Mouse (Mus musculus) intestine, embryonic 16.5 days (tissue): ENCODE data around the gene Tex46. TPM values are rescaled to one million over a fixed set of nuclear protein-coding genes. Genes with fewer than 3 reads are reported as not detected.
A peak's percentile ranks its signal among the peaks of the same experiment; 100 is the strongest.

Experiments used
- ATAC-seq: fragments of 200-750 bp; cut with Nextera tagmentation; 2 replicates; pipeline ENCODE4 v1.8.0; 2017; ENCODE audit warnings: moderate TSS enrichment, moderate library complexity
- H3K27ac ChIP-seq: fragments of 300-500 bp; sonication (generic); 2 replicates; pipeline ENCODE4 v1.5.1; 2014; ENCODE audit warnings: mild to moderate bottlenecking, low read length
- H3K27me3 ChIP-seq: fragments of 300-500 bp; sonication (generic); replicated peaks from 2 replicates; pipeline ENCODE4 v1.6.1; 2014; ENCODE audit warnings: low read length, control low read depth, mixed read lengths; ENCODE audit not compliant: control insufficient read depth, insufficient read depth
- H3K36me3 ChIP-seq: fragments of 300-500 bp; sonication (generic); 2 replicates; pipeline ENCODE4 v1.6.1; 2014; ENCODE audit warnings: low read length, control low read depth; ENCODE audit not compliant: control insufficient read depth, insufficient read depth
- H3K4me1 ChIP-seq: fragments of 300-500 bp; sonication (generic); 2 replicates; pipeline ENCODE4 v1.6.1; 2014; ENCODE audit warnings: low read length, control low read depth, mixed read lengths; ENCODE audit not compliant: control insufficient read depth, insufficient read depth
- H3K4me2 ChIP-seq: fragments of 300-500 bp; sonication (generic); 2 replicates; pipeline ENCODE4 v1.6.1; 2014; ENCODE audit warnings: low read depth, low read length, control low read depth
- H3K4me3 ChIP-seq: fragments of 300-500 bp; sonication (generic); 2 replicates; pipeline ENCODE4 v1.5.1; 2014; ENCODE audit warnings: mild to moderate bottlenecking, low read length
- H3K9ac ChIP-seq: fragments of 300-500 bp; sonication (generic); 2 replicates; pipeline ENCODE4 v1.6.1; 2014; ENCODE audit warnings: low read depth, low read length
- H3K9me3 ChIP-seq: fragments of 300-500 bp; sonication (generic); 2 replicates; pipeline ENCODE4 v1.6.1; 2016; ENCODE audit warnings: low read length, control low read depth; ENCODE audit not compliant: control insufficient read depth
- WGBS: fragments of 180-500 bp; shearing (Covaris S2); extraction: QIAGEN DNeasy Blood & Tissue Kit; methylation state at CpG from one replicate; pipeline ENCODE4 v1.1.7; 2014; 5-methylcytosine and 5-hydroxymethylcytosine counted together
- polyA plus RNA-seq: library from polyadenylated mRNA; unstranded; fragments of >200 nt; fragmentation: Nextera tagmentation; extraction: Ambion mirVana; gene quantifications from 2 replicates; pipeline ENCODE4 v1.2.1, GENCODE M21; 2015

Tex46 gene
- polyA plus RNA-seq, 1 experiment from 2014 or later: not detected

DNA sequence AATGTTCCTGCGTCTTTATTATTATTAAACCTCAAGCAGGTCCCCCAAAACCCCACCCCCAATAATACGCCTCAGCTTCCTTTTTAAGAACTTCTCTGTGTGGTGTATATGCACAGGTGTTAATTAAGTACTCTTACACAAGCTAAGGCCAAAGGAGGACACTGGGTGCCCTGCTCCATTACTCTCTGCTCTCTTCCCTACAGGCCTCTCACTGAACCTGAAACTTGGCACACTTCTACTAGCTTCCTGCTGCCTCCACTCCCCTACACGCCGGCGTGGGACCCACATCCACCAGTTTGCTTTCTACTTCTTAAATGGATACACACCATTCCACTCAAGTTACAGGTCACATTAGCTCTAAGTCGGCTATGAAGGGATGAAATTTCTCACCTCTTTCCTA is 15.0 kb upstream of the Tex46 start:
- H3K9ac ChIP-seq: no peak overlapping the region
- H3K27ac ChIP-seq: no peak overlapping the region
- no peak for ATAC-seq
- H3K27me3 ChIP-seq: no peaks in the 10 kb centered on the region
- 0 out of 2 replicates have a peak, but pooled peaks cover 2% of the 10 kb centered on the region for H3K36me3 ChIP-seq
- peaks cover 2% of the 10 kb centered on the region; the same call in 1 of the 2 replicates for H3K4me1 ChIP-seq
- 76% methylated on average over 6 of the region's 6 CpGs for WGBS
- H3K4me2 ChIP-seq: no peak overlapping the region
- H3K4me3 ChIP-seq: no peak overlapping the region
- no peaks in the 10 kb centered on the region for H3K9me3 ChIP-seq

DNA sequence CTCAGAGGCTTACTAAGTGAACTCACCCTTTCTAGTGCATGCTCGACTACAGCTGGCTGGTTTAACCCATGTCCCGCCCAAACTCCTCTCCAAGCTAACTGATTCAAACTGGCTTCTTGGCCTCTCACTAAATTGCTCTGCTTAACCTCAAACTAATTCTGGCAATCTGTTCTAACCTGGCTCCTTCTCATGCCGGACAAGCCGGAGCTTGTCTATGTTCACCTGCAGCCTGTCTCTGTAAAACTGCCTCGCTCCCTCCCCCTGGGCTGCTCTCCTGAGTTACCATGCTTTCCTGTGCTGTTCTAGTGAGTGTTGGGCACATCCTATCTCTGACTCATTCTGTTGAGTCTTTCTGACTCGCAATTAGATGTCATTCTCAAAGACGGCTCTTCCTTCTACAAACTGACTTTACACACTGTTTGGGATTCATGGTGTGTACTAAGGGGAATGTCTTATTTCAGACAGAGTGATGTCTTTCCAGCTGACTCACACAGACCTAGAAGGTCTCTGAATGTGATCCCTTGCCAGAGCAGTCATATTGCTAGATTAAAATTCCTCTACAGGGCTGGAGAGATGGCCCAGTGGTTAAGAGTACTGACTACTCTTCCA is 11.9 kb upstream of the Tex46 start:
- peaks cover 12% of the 10 kb centered on the region; the same call in 1 of the 2 replicates for H3K4me1 ChIP-seq
- 79% methylated on average over 7 of the region's 7 CpGs for WGBS

DNA sequence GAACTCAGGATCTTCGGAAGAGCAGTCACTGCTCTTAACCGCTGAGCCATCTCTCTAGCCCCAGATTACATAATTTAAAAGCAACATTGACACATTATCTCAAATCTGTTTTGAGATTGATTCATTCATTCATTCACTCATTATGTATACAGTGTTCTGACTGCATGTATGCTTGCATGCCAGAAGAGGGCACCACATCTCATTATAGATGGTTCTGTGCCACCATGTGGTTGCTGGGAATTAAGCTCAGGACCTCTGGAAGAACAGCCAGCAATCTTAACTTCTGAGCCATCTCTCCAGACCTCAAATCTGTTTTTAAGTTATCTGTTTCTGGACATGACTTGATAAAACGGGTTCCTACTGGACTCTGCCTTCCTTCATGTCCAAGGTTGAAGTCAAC is 10.4 kb upstream of the Tex46 start:
- H3K9ac ChIP-seq: no peak overlapping the region
- no peak overlapping the region for H3K4me2 ChIP-seq
- H3K36me3 ChIP-seq: no peaks in the 10 kb centered on the region
- 96% methylated on average over 3 of the region's 3 CpGs for WGBS
- H3K27ac ChIP-seq: no peak overlapping the region
- no peaks in the 10 kb centered on the region for H3K27me3 ChIP-seq
- H3K9me3 ChIP-seq: no peaks in the 10 kb centered on the region
- peaks cover 12% of the 10 kb centered on the region; the same call in 1 of the 2 replicates for H3K4me1 ChIP-seq
- no peak overlapping the region for H3K4me3 ChIP-seq
- ATAC-seq: no peak

More for the DNA sequence above, 11.9 kb upstream of the Tex46 start:
- H3K9ac ChIP-seq: no peak overlapping the region
- no peak overlapping the region for H3K4me3 ChIP-seq
- no peak overlapping the region for H3K4me2 ChIP-seq
- no peaks in the 10 kb centered on the region for H3K36me3 ChIP-seq
- no peaks in the 10 kb centered on the region for H3K27me3 ChIP-seq
- no peaks in the 10 kb centered on the region for H3K9me3 ChIP-seq
- no peak overlapping the region for H3K27ac ChIP-seq
- no peak for ATAC-seq

DNA sequence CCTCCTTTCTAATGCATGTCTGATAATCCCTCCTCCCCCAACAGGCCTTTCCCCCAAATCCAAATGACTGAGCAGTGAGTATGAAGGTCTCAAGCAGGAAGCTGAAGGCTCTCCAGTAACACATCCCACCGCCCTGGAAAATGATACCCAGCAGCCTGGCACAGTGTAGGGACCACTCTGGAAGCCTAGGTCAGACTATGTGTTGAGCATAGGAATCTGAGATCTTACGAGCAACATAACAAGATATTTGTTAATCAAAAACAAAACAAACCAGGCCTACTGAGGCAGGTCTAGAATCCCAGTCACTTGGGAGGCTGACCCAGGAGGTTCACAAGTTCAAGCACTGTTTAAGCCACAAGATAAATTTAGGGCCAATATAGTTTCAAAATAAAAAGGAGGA is 9.7 kb upstream of the Tex46 start:
- Histone ChIP-seq H3K9me3 (no peaks in the 10 kb centered on the region), H3K4me3 (peak overlapping the region; percentile 93), H3K27me3 (no peaks in the 10 kb centered on the region), H3K4me2 (peak overlapping the region; percentile 68), H3K27ac (no peak overlapping the region), H3K4me1 (peaks cover 12% of the 10 kb centered on the region; the same call in 1 of the 2 replicates), H3K9ac (no peak overlapping the region), H3K36me3 (no peaks in the 10 kb centered on the region)
- no peak for ATAC-seq
- 83% methylated on average over 2 of the region's 2 CpGs for WGBS

DNA sequence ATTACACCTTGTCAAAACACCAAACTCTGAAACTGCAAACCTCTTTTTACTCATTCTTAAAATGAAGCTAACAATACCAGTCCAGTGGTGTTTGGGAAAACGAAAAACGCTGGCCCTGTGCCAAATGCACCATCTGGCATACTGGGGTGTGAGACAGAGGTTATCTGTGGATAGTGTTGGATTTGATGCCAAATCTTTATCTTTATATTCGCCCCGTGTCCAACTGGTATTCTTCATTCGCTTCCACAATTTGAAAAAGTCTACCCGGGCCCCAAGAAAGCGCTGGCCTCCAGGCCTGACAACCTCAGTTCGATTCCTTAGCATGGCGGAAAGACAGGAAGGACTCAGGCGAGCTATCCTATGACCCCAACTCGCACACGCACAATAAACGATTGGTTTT is 8.8 kb upstream of the Tex46 start:
- Histone ChIP-seq H3K9me3 (no peaks in the 10 kb centered on the region), H3K36me3 (no peaks in the 10 kb centered on the region), H3K27ac (peak overlapping the region; percentile 89), H3K4me3 (peak overlapping the region; percentile 93), H3K27me3 (no peaks in the 10 kb centered on the region), H3K4me2 (peak overlapping the region; percentile 68), H3K9ac (peak overlapping the region; percentile 99), H3K4me1 (peaks cover 12% of the 10 kb centered on the region; the same call in 1 of the 2 replicates)
- WGBS: under 1% methylated on average over 13 of the region's 13 CpGs
- 0 out of 2 replicates have a peak, but pooled peaks have one; percentile 23 for ATAC-seq

DNA sequence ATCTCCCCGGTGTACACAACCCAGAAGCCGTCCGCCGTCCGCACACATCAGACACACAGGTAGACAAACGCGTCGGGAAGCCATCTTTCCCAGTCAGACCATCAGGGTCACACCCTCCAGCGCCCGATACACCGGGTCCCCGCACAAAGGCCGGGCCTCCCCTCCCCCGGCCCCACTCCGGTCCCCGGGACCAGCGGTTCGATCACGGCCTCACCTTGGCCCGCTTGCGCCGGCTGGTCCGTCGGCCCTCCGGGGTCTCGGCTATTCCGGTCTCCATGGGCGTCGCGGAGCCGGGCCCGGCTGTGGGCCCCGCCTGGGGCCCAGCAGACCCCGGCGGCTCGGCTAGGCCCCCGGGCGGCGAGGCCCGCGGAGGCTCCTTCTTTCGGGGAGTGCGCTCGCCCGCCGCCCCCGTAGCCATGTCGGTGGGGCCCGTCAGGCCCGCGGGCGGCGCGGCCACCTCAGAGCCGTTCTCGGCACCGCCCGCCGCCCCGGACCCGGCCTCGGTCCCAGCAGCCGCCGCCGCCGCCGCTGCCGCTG is 8.2 kb upstream of the Tex46 start:
- Histone ChIP-seq H3K27me3 (no peaks in the 10 kb centered on the region), H3K4me3 (peak overlapping the region; percentile 93), H3K9me3 (no peaks in the 10 kb centered on the region), H3K9ac (peak overlapping the region; percentile 99), H3K4me2 (peak overlapping the region; percentile 68), H3K27ac (peak overlapping the region; percentile 89), H3K36me3 (no peaks in the 10 kb centered on the region), H3K4me1 (peaks cover 12% of the 10 kb centered on the region; the same call in 1 of the 2 replicates)
- WGBS: under 1% methylated on average over 50 of the region's 68 CpGs
- peak; percentile 68 for ATAC-seq

DNA sequence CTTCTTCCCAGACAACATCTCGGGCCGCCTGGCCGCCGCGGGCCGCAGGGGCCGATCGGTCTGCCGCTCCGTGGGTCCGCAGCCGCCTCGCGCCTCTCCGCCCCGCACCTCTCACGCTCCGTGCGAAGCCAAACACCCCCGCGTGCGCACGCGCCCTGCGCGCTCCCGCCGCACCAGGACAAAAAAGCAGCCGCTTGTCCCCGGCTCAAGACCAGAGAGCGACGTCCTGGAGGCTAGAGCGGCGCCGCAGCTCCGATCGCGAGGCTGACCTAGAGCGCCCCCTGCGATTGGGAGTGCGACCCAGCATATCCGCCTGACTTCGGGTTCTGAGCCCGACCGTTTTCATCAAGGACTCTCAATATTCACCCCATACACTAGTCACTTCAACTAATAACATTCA is 7.7 kb upstream of the Tex46 start, which contains the start of gene Kdm1a:
TSS of gene Kdm1a (minus strand) at position 156 of the 400 bp plus-strand sequence.
- Histone ChIP-seq H3K4me1 (peaks cover 12% of the 10 kb centered on the region; the same call in 1 of the 2 replicates), H3K27ac (peak within 1 kb of the TSS; percentile 89), H3K4me3 (peak within 1 kb of the TSS; percentile 93), H3K9me3 (no peaks in the 10 kb centered on the region), H3K36me3 (no peaks in the 10 kb centered on the region), H3K4me2 (peak within 1 kb of the TSS; percentile 68), H3K27me3 (no peaks in the 10 kb centered on the region), H3K9ac (peak within 1 kb of the TSS; percentile 99)
- peak; percentile 84 for ATAC-seq
- WGBS: under 1% methylated on average over 45 of the region's 45 CpGs

DNA sequence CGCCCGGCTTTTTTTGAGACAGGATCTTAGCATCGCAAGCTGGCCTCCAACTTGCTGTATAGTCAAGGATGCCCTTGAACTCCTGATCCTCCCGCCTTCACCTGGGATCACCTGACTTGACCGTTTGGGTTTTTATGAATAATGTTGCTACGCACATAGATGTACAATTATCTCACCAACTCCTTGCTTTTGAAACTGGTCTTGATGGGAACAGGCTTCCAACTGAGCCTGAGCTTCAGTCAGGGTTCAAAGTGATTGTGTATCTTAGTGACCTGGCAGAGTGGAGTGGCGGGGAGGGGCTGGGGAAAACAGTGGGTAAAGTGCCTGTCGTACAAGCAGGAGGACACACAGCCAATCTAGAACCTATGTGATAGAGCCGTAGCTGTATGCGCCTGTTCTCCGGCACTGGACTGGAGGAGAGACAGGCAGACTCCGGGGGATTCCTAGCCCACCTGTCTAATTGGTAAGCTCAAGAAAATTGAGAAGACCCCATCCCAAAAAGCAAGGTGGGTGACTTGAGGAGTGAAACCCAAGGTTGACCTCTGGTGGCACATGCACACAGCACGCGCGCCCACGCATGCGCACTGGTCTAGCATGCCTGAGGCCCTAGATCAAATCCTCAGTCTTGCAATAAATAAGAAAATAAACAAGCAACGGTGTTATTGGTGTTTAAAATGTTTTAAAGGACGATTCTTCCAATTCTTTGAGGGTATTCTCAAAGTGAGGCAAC is 4.3 kb upstream of the Tex46 start:
- Histone ChIP-seq H3K9me3 (no peaks in the 10 kb centered on the region), H3K27me3 (no peaks in the 10 kb centered on the region), H3K27ac (no peak overlapping the region), H3K4me2 (no peak overlapping the region), H3K4me3 (no peak overlapping the region), H3K36me3 (no peaks in the 10 kb centered on the region), H3K4me1 (peaks cover 6% of the 10 kb centered on the region; the same call in 1 of the 2 replicates), H3K9ac (no peak overlapping the region)
- ATAC-seq: no peak
- WGBS: 88% methylated on average over 19 of the region's 19 CpGs

DNA sequence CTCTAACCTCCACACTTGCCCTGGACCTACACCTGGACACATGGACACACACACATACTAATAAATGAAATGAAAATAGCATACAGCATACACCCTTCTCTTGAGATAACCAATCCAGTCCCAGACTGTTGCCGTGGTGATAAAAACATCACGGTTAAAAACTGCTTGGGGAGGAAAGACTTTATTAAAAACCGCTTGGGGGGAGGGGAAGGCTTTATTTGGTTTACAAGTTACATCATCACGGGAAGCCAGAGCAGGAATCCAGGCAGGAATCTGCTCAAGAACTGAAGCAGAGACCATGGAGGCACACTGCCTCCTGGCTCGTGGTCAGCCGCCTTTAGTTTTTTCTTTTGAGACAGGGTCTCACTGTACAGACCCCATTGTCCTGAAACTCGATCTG is 3.4 kb downstream of the Tex46 start:
- no peak overlapping the region for H3K27ac ChIP-seq
- H3K4me3 ChIP-seq: no peak overlapping the region
- H3K27me3 ChIP-seq: no peaks in the 10 kb centered on the region
- H3K4me2 ChIP-seq: no peak overlapping the region
- no peak for ATAC-seq
- H3K9me3 ChIP-seq: no peaks in the 10 kb centered on the region
- no peak overlapping the region for H3K9ac ChIP-seq
- WGBS: 54% methylated on average over 7 of the region's 7 CpGs
- H3K36me3 ChIP-seq: no peaks in the 10 kb centered on the region
- H3K4me1 ChIP-seq: no peaks in the 10 kb centered on the region
